Mouse (Mus musculus) kidney, adult 2 months (tissue): Measurements from ENCODE around the gene Irf2.

Experiments
- CTCF ChIP-seq: fragments of 200-500 bp; conservative IDR thresholded peaks from 2 replicates; pipeline ENCODE4 v1.5.1; 2011; ENCODE audit warnings: low read depth, mild to moderate bottlenecking, control low read depth, low read length, moderate library complexity, mixed read lengths; ENCODE audit not compliant: insufficient read depth, insufficient read length
- POLR2A ChIP-seq: fragments of 200-500 bp; IDR thresholded peaks from one replicate; pipeline ENCODE4 v1.6.1; 2011; ENCODE audit warnings: low read depth, low read length, control low read depth

GRCm38 (mm10) chr8:46791664-46792371, 52.3 kb downstream of the Irf2 start:
- TF ChIP-seq CTCF (no peak), POLR2A (no peak)
